Mouse (Mus musculus): Measurements from ENCODE around the gene Tatdn3. TPM values are rescaled to one million over a fixed set of nuclear protein-coding genes. Genes with fewer than 3 reads are reported as not detected.
A peak's percentile ranks its signal among the peaks of the same experiment; 100 is the strongest.

The Tatdn3 gene
- polyA plus RNA-seq, 1 experiment from 2014 or later: 20.2 TPM

DNA sequence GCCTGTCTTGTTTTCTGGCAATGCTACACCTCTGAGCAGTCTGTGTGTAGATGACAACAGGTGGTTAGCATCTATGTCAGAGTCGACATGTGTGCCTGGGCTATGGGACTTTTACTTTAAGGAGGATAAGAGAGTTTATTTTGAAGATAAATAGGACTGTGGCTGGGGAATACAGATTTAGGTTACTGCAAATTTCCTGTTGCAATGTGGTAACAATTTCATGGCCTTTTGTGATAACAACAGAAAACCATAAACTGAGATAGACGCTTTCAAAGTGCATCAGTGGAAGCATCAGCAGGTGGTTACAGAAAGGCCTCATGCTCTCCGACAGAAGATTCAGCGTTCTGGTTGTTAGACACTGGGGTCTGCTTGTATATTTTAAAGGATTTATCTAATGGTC lies 10.8 kb upstream of the Tatdn3 start:
- WGBS: 79% methylated on average over 4 of the region's 4 CpGs
- no peaks in the 10 kb centered on the region for H3K9me3 ChIP-seq (replicated peaks)

GRCm38 (mm10) chr1:191073001-191073400 lies 10.3 kb upstream of the Tatdn3 start:
- no peak for ATAC-seq (replicated peaks; ENCODE audit: insufficient number of reproducible peaks, insufficient read depth, low FRiP score, low read depth)
- H3K4me3 ChIP-seq: no peak overlapping the region
- H3K9ac ChIP-seq: no peak overlapping the region
- no peak overlapping the region for H3K4me2 ChIP-seq
- H3K4me1 ChIP-seq (replicated peaks): no peaks in the 10 kb centered on the region
- H3K9me3 ChIP-seq (replicated peaks): no peaks in the 10 kb centered on the region
- no peaks in the 10 kb centered on the region for H3K27me3 ChIP-seq
- 63% methylated on average over 6 of the region's 6 CpGs for WGBS
- peaks cover 53% of the 10 kb centered on the region for H3K36me3 ChIP-seq
- peak overlapping the region; percentile 37 for H3K27ac ChIP-seq

More for the DNA sequence above, 10.8 kb upstream of the Tatdn3 start:
- no peak overlapping the region for H3K9ac ChIP-seq
- H3K4me3 ChIP-seq: no peak overlapping the region
- H3K27me3 ChIP-seq: no peaks in the 10 kb centered on the region
- H3K4me2 ChIP-seq: no peak overlapping the region
- H3K27ac ChIP-seq: 0 out of 2 replicates have a peak overlapping the region, but pooled peaks have one; percentile 37
- H3K4me1 ChIP-seq (replicated peaks): no peaks in the 10 kb centered on the region
- peaks cover 58% of the 10 kb centered on the region for H3K36me3 ChIP-seq
- ATAC-seq (replicated peaks; ENCODE audit: insufficient number of reproducible peaks, insufficient read depth, low FRiP score, low read depth): no peak

GRCm38 (mm10) chr1:191072329-191072913 lies 9.7 kb upstream of the Tatdn3 start:
- H3K4me3 ChIP-seq: no peak overlapping the region
- no peaks in the 10 kb centered on the region for H3K27me3 ChIP-seq
- no peak overlapping the region for H3K9ac ChIP-seq
- peaks cover 47% of the 10 kb centered on the region for H3K36me3 ChIP-seq
- H3K27ac ChIP-seq: peak overlapping the region; percentile 37
- WGBS: 88% methylated on average over 16 of the region's 16 CpGs
- no peaks in the 10 kb centered on the region for H3K4me1 ChIP-seq (replicated peaks)
- ATAC-seq (replicated peaks; ENCODE audit: insufficient number of reproducible peaks, insufficient read depth, low FRiP score, low read depth): no peak
- H3K4me2 ChIP-seq: no peak overlapping the region
- no peaks in the 10 kb centered on the region for H3K9me3 ChIP-seq (replicated peaks)

GRCm38 (mm10) chr1:191071613-191072012 lies 8.9 kb upstream of the Tatdn3 start:
- Histone ChIP-seq H3K36me3 (peaks cover 43% of the 10 kb centered on the region), H3K27me3 (no peaks in the 10 kb centered on the region), H3K4me1 (replicated peaks) (no peaks in the 10 kb centered on the region), H3K4me3 (no peak overlapping the region), H3K9ac (no peak overlapping the region), H3K27ac (no peak overlapping the region), H3K9me3 (replicated peaks) (no peaks in the 10 kb centered on the region), H3K4me2 (no peak overlapping the region)
- WGBS: 85% methylated on average over 6 of the region's 6 CpGs
- ATAC-seq (replicated peaks; ENCODE audit: insufficient number of reproducible peaks, insufficient read depth, low FRiP score, low read depth): no peak

- Histone ChIP-seq H3K27ac (no peak overlapping the region), H3K4me2 (no peak overlapping the region), H3K4me1 (replicated peaks) (no peaks in the 10 kb centered on the region), H3K9me3 (replicated peaks) (no peaks in the 10 kb centered on the region), H3K9ac (no peak overlapping the region), H3K36me3 (peaks cover 47% of the 10 kb centered on the region), H3K4me3 (no peak overlapping the region), H3K27me3 (no peaks in the 10 kb centered on the region)
- ATAC-seq (replicated peaks; ENCODE audit: insufficient number of reproducible peaks, insufficient read depth, low FRiP score, low read depth): no peak
- 84% methylated on average over 4 of the region's 4 CpGs for WGBS
Measured at GRCm38 (mm10) chr1:191070259-191070658, 7.5 kb upstream of the Tatdn3 start.

GRCm38 (mm10) chr1:191068377-191068776 lies 5.6 kb upstream of the Tatdn3 start:
- Histone ChIP-seq H3K4me2 (no peak overlapping the region), H3K36me3 (peaks cover 40% of the 10 kb centered on the region), H3K27me3 (no peaks in the 10 kb centered on the region), H3K9me3 (replicated peaks) (no peaks in the 10 kb centered on the region), H3K9ac (no peak overlapping the region), H3K4me1 (replicated peaks) (peaks cover 11% of the 10 kb centered on the region), H3K27ac (no peak overlapping the region), H3K4me3 (no peak overlapping the region)
- WGBS: 68% methylated on average over 5 of the region's 5 CpGs
- no peak for ATAC-seq (replicated peaks; ENCODE audit: insufficient number of reproducible peaks, insufficient read depth, low FRiP score, low read depth)

DNA sequence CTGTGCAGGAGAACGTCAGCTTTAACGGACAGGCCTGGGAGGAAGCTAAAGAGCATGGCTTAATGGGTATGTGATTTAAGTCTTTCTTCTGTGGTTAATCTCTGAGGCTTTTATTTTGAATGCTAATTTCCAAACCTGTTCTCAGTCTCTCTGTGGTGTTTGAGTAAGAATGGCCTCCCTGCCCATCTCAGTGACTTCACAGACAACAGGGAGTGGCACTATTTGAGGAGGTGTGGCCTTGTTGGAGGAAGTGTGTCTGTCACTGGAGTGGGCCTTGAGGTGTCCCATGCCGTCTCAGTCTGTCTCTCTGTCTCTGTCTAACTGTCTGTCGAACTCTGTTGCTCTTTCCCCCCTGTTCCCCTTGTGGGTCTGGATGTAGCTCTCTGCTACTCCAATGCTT lies 2.5 kb upstream of the Tatdn3 start:
- WGBS: 82% methylated on average over 4 of the region's 4 CpGs
- Histone ChIP-seq H3K9ac (no peak overlapping the region), H3K27ac (no peak overlapping the region), H3K27me3 (no peaks in the 10 kb centered on the region), H3K4me2 (no peak overlapping the region), H3K9me3 (replicated peaks) (no peaks in the 10 kb centered on the region), H3K4me3 (no peak overlapping the region), H3K4me1 (replicated peaks) (peaks cover 23% of the 10 kb centered on the region), H3K36me3 (peaks cover 19% of the 10 kb centered on the region)
- no peak for ATAC-seq (replicated peaks; ENCODE audit: insufficient number of reproducible peaks, insufficient read depth, low FRiP score, low read depth)

- Histone ChIP-seq H3K4me1 (replicated peaks) (peaks cover 23% of the 10 kb centered on the region), H3K9me3 (replicated peaks) (no peaks in the 10 kb centered on the region), H3K4me3 (no peak overlapping the region), H3K9ac (no peak overlapping the region), H3K27me3 (no peaks in the 10 kb centered on the region), H3K27ac (no peak overlapping the region), H3K4me2 (no peak overlapping the region), H3K36me3 (peaks cover 15% of the 10 kb centered on the region; the same call in 1 of the 2 replicates)
- WGBS: 84% methylated on average over 2 of the region's 2 CpGs
- no peak for ATAC-seq (replicated peaks; ENCODE audit: insufficient number of reproducible peaks, insufficient read depth, low FRiP score, low read depth)
Measured at GRCm38 (mm10) chr1:191064535-191064934, 1.8 kb upstream of the Tatdn3 start.

- H3K4me1 ChIP-seq (replicated peaks): peaks cover 23% of the 10 kb centered on the region
- WGBS: 55% methylated on average over 9 of the region's 9 CpGs
- peak overlapping the region; percentile 90 for H3K4me2 ChIP-seq
- H3K4me3 ChIP-seq: peak overlapping the region; percentile 79
- no peaks in the 10 kb centered on the region for H3K9me3 ChIP-seq (replicated peaks)
- peak overlapping the region; percentile 67; the same call in 1 of the 2 replicates for H3K9ac ChIP-seq
- H3K27ac ChIP-seq: no peak overlapping the region
- no peak for ATAC-seq (replicated peaks; ENCODE audit: insufficient number of reproducible peaks, insufficient read depth, low FRiP score, low read depth)
- no peaks in the 10 kb centered on the region for H3K27me3 ChIP-seq
- peaks cover 8% of the 10 kb centered on the region; the same call in 1 of the 2 replicates for H3K36me3 ChIP-seq
Measured at GRCm38 (mm10) chr1:191063700-191064099, 968 bp upstream of the Tatdn3 start.

- H3K9me3 ChIP-seq (replicated peaks): no peaks in the 10 kb centered on the region
- no peak for ATAC-seq (replicated peaks; ENCODE audit: insufficient number of reproducible peaks, insufficient read depth, low FRiP score, low read depth)
- WGBS: 4% methylated on average over 15 of the region's 15 CpGs
- peak overlapping the region; percentile 79 for H3K4me3 ChIP-seq
- H3K4me1 ChIP-seq (replicated peaks): peaks cover 23% of the 10 kb centered on the region
- H3K9ac ChIP-seq: peak overlapping the region; percentile 70
- peak overlapping the region; percentile 90 for H3K4me2 ChIP-seq
- peaks cover 6% of the 10 kb centered on the region; the same call in 1 of the 2 replicates for H3K36me3 ChIP-seq
- H3K27me3 ChIP-seq: no peaks in the 10 kb centered on the region
- H3K27ac ChIP-seq: peak overlapping the region; percentile 71
Measured at GRCm38 (mm10) chr1:191062241-191062780, 421 bp downstream of the Tatdn3 start.

- Histone ChIP-seq H3K9me3 (replicated peaks) (no peaks in the 10 kb centered on the region), H3K36me3 (no peaks in the 10 kb centered on the region), H3K4me3 (no peak overlapping the region), H3K27ac (no peak overlapping the region), H3K4me2 (no peak overlapping the region), H3K27me3 (no peaks in the 10 kb centered on the region), H3K9ac (no peak overlapping the region), H3K4me1 (replicated peaks) (peaks cover 9% of the 10 kb centered on the region)
- no peak for ATAC-seq (replicated peaks; ENCODE audit: insufficient number of reproducible peaks, insufficient read depth, low FRiP score, low read depth)
- WGBS: 55% methylated on average over 3 of the region's 3 CpGs
Measured at GRCm38 (mm10) chr1:191057461-191057860, 5.3 kb downstream of the Tatdn3 start.

- Histone ChIP-seq H3K27ac (no peak overlapping the region), H3K27me3 (no peaks in the 10 kb centered on the region), H3K4me3 (no peak overlapping the region), H3K4me1 (replicated peaks) (no peaks in the 10 kb centered on the region), H3K9me3 (replicated peaks) (no peaks in the 10 kb centered on the region), H3K4me2 (no peak overlapping the region), H3K9ac (no peak overlapping the region), H3K36me3 (no peaks in the 10 kb centered on the region)
- WGBS: 45% methylated on average over 2 of the region's 2 CpGs
- ATAC-seq (replicated peaks; ENCODE audit: insufficient number of reproducible peaks, insufficient read depth, low FRiP score, low read depth): no peak
Measured at GRCm38 (mm10) chr1:191055533-191055873, 7.2 kb downstream of the Tatdn3 start.
